Mouse (Mus musculus) liver (tissue): ENCODE data around the gene E330021D16Rik.

Experiments
- DNase-seq: peaks from one replicate; pipeline ENCODE4 v3.0.0-alpha.2; 2020; ENCODE audit warnings: mixed read lengths

E330021D16Rik gene

GRCm38 (mm10) chr6:136421059-136421458 is 5.7 kb upstream of the E330021D16Rik start:
- no peak for DNase-seq

- DNase-seq: no peak
Observed at GRCm38 (mm10) chr6:136418889-136419835, 3.8 kb upstream of the E330021D16Rik start.

- no peak for DNase-seq
Observed at GRCm38 (mm10) chr6:136418333-136418848, 3.0 kb upstream of the E330021D16Rik start.

GRCm38 (mm10) chr6:136417864-136418263 is 2.5 kb upstream of the E330021D16Rik start:
- DNase-seq: peak; percentile 24

- DNase-seq: no peak
Observed at GRCm38 (mm10) chr6:136413856-136414362, 1.5 kb downstream of the E330021D16Rik start.

GRCm38 (mm10) chr6:136407608-136408192 is 7.7 kb downstream of the E330021D16Rik start:
- no peak for DNase-seq

GRCm38 (mm10) chr6:136396860-136397259 is 18.5 kb downstream of the E330021D16Rik start:
- no peak for DNase-seq

- no peak for DNase-seq
Observed at GRCm38 (mm10) chr6:136390262-136390661, 25.1 kb downstream of the E330021D16Rik start.

- no peak for DNase-seq
Observed at GRCm38 (mm10) chr6:136385287-136385686, 30.1 kb downstream of the E330021D16Rik start.

- DNase-seq: no peak
Observed at GRCm38 (mm10) chr6:136383218-136383617, 32.2 kb downstream of the E330021D16Rik start.

- DNase-seq: no peak
Observed at GRCm38 (mm10) chr6:136376097-136376496, 39.3 kb downstream of the E330021D16Rik start.

GRCm38 (mm10) chr6:136364430-136365098 is 50.8 kb downstream of the E330021D16Rik start:
- no peak for DNase-seq

- DNase-seq: no peak
Observed at GRCm38 (mm10) chr6:136364008-136364407, 51.4 kb downstream of the E330021D16Rik start.

GRCm38 (mm10) chr6:136363313-136363712 is 52.1 kb downstream of the E330021D16Rik start:
- no peak for DNase-seq

GRCm38 (mm10) chr6:136358471-136358870 is 56.9 kb downstream of the E330021D16Rik start:
- DNase-seq: no peak

GRCm38 (mm10) chr6:136353399-136354184 is 61.8 kb downstream of the E330021D16Rik start:
- peak; percentile 46 for DNase-seq
